Mouse (Mus musculus) adrenal gland, adult (tissue): Measurements from ENCODE around the gene Ttc1.
A peak's percentile ranks its signal among the peaks of the same experiment; 100 is the strongest.

Experiments
- DNase-seq, 2 experiments: peaks; one replicate each; pipeline ENCODE4 v3.0.0; 2022 to 2023; ENCODE audit warnings: low spot score in 1 of 2; ENCODE audit not compliant: inconsistent age in 2 of 2

Gene Ttc1

DNA sequence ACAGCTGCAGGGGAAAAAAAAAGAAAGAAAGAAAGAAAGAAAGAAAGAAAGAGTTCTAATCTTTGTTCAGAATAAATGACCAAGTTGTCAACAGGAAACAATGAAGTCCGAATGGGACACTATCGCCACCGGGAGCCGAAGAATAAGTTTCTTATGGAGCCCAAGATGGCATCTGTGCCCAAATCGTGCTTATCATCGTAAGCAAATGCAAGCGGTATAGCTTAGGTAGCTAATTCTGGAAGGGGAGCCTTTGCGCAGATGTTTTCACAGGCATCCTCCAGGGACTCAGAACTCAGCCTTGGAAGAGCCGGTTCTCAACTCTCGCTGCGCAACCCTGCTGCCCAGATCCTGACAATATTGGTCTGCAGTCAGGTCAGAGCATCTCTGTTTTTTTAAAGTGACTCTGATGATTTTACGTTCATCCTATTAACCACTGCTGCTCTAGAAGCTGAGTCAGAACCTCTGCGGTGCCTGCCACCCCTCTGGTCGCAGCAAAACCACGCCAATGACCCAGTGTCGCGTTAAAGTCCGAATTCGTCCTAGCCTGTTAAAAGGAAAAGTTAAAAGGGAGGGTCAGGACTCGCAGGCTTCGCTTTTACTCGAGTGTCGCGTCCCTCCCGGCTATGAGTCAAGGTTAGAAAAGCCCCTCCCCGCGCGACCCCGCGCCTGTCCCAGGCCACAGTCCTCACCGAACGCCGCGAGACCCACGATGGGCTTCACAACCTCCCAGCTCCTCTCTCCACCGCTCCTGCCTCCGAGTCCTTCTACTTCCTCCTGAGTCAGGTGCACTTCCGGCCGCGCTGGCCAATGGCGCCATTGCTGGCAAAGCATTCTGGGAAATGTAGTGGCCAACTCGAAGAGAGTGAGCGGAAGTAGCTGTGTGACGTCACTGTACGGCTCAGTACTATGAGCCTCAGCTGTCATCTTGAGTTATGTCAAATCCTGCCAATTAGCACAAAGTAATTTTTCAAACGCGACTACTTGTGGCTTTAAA lies at the start of gene Ttc1:
Gene Ttc1 (minus strand): TSS at position 776 of the 994 bp plus-strand sequence.
- DNase-seq: peak; percentile 97 to 99

GRCm38 (mm10) chr11:43795992-43796391 lies 48.2 kb upstream of the Ttc1 start:
- peak in 1 of 2 experiments; percentile 23 for DNase-seq

DNA sequence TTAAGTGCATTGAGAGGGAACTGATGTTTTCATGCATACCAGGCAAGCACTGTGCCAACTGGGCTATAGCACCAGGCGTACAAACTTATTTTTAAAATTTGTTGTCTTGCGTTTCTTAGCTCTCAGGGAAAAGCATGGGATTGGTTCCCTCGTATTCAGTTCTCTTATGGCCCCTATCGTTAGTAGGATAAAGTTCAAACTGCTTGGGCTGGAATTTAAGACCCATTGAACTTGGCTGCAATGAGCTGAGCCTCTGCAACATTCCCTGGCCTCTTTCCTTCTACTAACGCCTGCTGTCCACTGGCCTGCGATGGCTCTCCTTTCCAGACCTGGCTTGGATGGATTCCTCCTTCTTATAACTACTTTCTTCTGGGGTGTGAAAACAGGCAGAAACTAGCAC lies 42.6 kb upstream of the Ttc1 start:
- DNase-seq: no peak

DNA sequence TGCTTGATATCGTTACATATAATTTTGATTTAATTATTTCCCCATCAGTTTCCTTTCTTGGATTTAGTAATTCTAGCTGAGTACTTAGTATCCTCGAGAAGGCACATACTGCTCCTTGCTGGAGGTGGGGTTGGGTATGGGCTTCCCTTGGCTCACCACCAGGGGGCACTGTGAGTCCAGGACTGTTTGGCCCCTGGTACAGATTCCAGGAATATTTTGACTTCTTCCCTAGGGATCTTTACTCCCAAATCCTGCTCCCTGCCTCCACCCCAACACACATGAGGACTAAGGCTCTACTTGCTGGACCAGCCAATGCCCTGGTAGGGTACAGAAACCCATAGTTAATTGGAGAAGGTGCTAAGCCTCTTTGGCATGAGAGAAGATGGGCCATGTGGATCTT lies 36.0 kb upstream of the Ttc1 start:
- DNase-seq: peak; percentile 55 to 89

- no peak for DNase-seq
Measured at GRCm38 (mm10) chr11:43783106-43783505, 35.3 kb upstream of the Ttc1 start.

- no peak for DNase-seq
Measured at GRCm38 (mm10) chr11:43779551-43779950, 31.7 kb upstream of the Ttc1 start.

DNA sequence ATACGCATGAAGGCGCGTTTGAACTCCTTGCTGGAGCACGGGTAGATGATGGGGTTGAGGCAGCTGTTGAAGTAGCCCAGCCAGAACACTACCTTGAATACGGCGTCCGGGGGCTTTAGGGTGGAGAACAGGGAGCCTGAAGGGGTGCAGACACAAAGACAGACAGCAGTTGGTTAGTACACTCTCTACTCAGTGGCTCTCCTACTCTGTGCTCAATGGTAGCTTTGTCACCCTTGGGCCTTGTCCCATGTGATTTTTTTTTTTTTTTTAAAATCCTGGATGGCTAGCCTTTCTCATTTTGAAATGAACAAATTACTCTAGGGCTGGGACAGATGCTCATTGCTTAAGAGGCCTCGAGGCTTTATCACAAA lies 28.5 kb upstream of the Ttc1 start:
- DNase-seq: no peak

GRCm38 (mm10) chr11:43775469-43776323 lies 27.9 kb upstream of the Ttc1 start:
- peak; percentile 13 to 59 for DNase-seq

GRCm38 (mm10) chr11:43773725-43774124 lies 25.9 kb upstream of the Ttc1 start:
- no peak for DNase-seq

- DNase-seq: no peak
Measured at GRCm38 (mm10) chr11:43770110-43770509, 22.3 kb upstream of the Ttc1 start.

GRCm38 (mm10) chr11:43767749-43768148 lies 19.9 kb upstream of the Ttc1 start:
- no peak for DNase-seq

DNA sequence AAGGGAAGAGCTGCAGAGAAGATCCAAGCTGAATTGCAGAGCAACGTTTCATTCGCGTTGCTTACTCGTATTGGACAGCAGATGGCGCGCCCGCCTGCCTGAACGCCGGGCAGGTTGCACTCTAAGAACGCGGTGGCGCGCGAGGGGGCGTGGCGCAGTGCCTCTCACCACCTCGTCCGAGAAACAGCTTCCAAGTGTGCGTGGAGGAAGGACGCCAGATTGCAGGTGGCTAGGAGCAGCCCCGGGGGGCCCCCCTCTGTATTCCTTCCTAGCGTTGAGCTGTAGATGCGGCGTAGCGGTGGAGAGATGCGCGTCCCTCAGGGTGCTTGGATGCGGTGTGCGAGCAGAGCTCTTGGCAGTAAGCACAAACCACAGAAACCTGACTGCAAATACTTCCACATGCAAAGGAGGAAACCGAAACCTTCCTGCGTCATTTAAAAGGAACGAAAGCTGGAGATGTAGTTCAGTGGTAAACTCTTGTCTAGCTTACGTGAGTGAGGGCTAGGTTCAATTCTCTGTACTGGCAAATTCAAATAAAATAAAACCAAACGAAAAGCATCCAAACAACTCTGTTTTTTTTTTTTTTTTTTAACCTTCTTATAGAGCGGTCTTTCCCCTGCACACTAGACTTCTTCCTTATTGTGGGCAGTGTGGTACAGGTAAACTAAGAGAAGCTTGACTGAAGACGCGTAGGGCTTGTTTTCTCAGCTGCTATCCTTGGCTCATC lies 19.3 kb upstream of the Ttc1 start:
- DNase-seq: peak; percentile 64 to 89

- peak in 1 of 2 experiments; percentile 33 for DNase-seq
Measured at GRCm38 (mm10) chr11:43758436-43758835, 10.6 kb upstream of the Ttc1 start.

GRCm38 (mm10) chr11:43755411-43755810 lies 7.6 kb upstream of the Ttc1 start:
- no peak for DNase-seq

- no peak for DNase-seq
Measured at GRCm38 (mm10) chr11:43754568-43754967, 6.8 kb upstream of the Ttc1 start.

DNA sequence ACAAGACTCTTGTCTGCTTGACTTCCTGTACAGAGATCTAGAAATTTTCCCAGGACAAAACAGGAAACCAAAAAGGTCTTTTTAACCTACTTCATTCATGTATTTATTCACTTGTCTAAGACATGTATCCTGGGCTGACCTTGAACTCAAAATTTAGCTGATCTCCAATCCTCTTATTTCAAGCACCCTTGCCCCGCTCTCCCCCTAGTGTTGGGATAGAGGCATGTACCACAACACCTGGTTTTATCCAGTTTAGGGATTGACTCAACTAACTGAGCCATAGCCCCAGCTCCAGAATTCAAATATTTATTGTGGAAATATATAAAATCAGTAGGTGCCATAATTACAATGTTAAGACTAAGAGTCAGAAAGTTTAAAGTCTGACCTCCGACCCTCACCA lies 3.7 kb upstream of the Ttc1 start:
- no peak for DNase-seq

DNA sequence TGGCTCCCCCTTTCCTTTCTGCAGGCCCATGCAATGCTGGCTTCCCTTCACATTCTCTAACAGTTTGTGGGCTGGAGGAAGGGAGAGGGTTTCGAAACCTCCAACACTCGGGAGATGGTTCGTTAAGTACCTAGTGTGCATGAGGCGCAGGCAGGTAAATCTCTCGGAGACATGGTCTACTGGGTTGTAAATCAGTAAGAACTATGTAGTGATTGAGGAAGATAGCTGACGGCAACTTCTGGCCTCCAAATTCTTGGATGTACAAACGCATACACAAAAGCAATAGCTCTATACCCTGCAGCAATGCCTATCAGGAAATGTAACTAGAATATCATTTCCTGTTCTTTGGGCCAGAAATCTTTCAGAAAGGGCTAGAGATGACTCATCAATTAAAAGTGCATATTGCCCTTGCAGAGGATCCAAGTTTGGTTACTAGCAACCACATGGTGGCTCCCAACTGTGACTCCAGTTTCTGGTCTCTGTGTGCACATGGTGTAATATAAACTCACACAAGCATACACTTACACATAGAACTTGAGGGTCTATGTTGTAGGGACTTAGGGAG lies 19.0 kb downstream of the Ttc1 start:
- peak in 1 of 2 experiments; percentile 63 for DNase-seq

DNA sequence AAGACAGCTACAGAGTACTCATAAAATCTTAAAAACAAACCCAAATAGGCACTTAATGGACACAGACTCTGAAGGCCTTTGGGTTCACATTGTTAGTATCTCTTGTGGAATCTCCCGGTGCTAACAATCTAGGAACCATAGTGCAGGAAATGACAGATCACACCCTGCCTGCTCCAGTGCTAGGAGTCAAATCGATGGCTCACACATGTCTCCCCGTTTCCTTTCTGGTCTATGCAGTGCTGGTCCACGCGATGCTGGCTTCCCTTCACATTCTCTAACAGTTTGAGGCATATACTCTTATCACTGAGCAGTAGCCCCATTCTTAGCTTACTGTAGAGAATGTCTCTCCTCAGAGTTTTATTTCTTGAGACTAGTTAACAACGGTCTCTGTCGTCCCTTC lies 20.0 kb downstream of the Ttc1 start:
- DNase-seq: no peak

GRCm38 (mm10) chr11:43723411-43723810 lies 24.4 kb downstream of the Ttc1 start:
- DNase-seq: no peak

DNA sequence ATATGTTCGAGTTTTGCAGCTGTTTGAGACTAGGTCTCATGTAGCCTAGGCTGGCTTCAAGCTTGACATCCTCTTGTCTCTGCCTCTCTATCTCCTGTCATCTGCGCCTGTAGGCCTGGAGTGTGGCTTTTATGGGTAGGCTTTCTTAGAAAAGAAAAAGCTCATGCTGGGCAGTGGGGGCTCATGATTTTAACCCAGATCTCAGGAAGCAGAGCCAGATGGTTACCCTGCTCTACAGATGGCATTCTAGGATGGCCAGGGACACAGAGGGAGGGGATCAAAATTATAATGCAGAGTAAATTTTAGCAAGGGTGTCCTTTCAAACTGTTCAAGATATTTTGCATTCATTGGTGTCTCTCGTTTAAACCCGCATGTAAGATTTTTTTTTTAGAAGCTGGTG lies 35.6 kb downstream of the Ttc1 start:
- no peak for DNase-seq

- no peak for DNase-seq
Measured at GRCm38 (mm10) chr11:43708409-43708808, 39.4 kb downstream of the Ttc1 start.
